Mouse (Mus musculus) Patski (cell line): ENCODE data around the gene Nppa. TPM values are rescaled to one million over a fixed set of nuclear protein-coding genes. Genes with fewer than 3 reads are reported as not detected.

ENCODE experiments used
- ATAC-seq: fragments of 100-300 bp; one replicate; pipeline ENCODE4 v1.8.0; 2021
- CTCF ChIA-PET: fragments of 350-600 bp; sonication (Branson Sonifier 250); formaldehyde crosslinking; loops from one replicate; lab custom pipeline; 2022; ENCODE audit warnings: inconsistent platforms; lab: Charles Lee
- POLR2A ChIA-PET: fragments of 350-600 bp; sonication (Branson Sonifier 250); formaldehyde crosslinking; loops from one replicate; lab custom pipeline; 2022; ENCODE audit warnings: antibody characterized with exemption, inconsistent platforms; lab: Charles Lee
- DNase-seq: peaks from one replicate; pipeline ENCODE4 v3.0.0-alpha.2; 2011; ENCODE audit warnings: low read depth, low spot score
- H3K27me3 ChIP-seq: fragments of 371-371 bp; one replicate; pipeline ENCODE4 v1.5.1; 2021
- CTCF ChIP-seq: fragments of 100-300 bp; IDR thresholded peaks from one replicate; pipeline ENCODE4 v1.5.1; 2021
- in situ Hi-C: fragments of 300-500 bp; cut with MboI; formaldehyde crosslinking; loops from 3 replicates; pipeline ENCODE4 v1.11.1; 2018; ENCODE audit warnings: low pct_unique_long_range_greater_than_20kb, mixed read lengths
- polyA plus RNA-seq: library from polyadenylated mRNA; unstranded; gene quantifications from one replicate; pipeline ENCODE4 v1.2.3, GENCODE M21; 2021

Gene Nppa
- 0.31 TPM for polyA plus RNA-seq

DNA sequence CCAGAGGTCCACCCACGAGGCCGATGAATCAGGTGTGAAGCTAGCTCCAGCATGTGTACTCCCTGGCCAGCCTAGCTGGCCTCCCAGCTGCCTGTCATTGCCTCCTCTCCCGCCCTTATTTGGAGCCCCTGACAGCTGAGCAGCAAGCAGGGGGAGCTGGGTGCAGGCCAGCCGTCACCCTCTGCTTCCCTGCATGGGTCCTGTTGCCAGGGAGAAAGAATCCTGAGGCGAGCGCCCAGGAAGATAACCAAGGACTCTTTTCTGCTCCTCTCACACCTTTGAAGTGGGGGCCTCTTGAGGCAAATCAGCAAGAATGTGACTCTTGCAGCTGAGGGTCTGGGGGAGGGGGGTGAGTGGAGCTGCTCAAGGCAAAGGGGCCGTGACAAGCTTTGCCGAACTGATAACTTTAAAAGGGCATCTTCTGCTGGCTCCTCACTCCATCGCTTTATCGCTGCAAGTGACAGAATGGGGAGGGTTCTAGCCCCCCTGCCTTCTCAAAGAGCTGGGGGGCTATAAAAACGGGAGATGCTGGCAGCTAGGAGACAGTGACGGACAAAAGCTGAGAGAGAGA is at the start of gene Nppa:
Nppa (plus strand) TSS at position 521 of the 571 bp plus-strand sequence.
- TF ChIP-seq CTCF: no peak
- ATAC-seq (peak; percentile 67), DNase-seq (no peak)
- H3K27me3 ChIP-seq: no peaks in the 10 kb centered on the region
- ChIA-PET POLR2A (no interaction called here), CTCF (interaction anchor here (0.7 kb wide), 1 partner anchor 8 kb away, joined by 3 read pairs; no protein-coding TSS in a partner anchor)
- in situ Hi-C loops: loop anchor here (5.0 kb wide), 1 partner anchor 38 kb away; no protein-coding TSS in a partner anchor

DNA sequence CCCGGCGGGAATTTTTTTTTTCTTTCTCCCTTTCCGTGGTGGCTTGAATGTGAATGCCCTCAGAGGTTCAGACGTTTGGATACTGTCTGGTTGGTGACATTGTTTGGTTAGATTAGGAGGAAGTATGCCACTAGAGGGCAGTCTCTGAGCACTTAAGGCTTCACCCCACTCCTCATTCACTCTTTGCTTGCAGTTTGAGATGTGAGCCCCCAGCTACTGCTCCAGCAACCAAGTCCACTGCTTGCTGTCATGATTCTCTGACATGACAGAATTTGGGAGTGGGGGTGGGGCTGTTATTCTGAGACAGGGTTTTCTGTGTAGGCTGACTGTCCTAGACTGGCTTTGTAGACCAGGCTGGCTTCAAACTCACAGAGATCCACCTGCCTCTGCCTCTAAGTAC is 46.9 kb upstream of the Nppa start:
- ATAC-seq (no peak), DNase-seq (no peak)
- POLR2A ChIA-PET: no interaction called here
- in situ Hi-C loops: loop anchor here (5.0 kb wide), 1 partner anchor 36 kb away; no protein-coding TSS in a partner anchor
- no peaks in the 10 kb centered on the region for H3K27me3 ChIP-seq
- TF ChIP-seq CTCF: peak; percentile 73
- CTCF ChIA-PET: interaction anchor here (0.9 to 1.3 kb wide), 2 partner anchors 17 to 62 kb away, joined by 3 to 4 read pairs; partner anchors contain the start of gene Plod1

DNA sequence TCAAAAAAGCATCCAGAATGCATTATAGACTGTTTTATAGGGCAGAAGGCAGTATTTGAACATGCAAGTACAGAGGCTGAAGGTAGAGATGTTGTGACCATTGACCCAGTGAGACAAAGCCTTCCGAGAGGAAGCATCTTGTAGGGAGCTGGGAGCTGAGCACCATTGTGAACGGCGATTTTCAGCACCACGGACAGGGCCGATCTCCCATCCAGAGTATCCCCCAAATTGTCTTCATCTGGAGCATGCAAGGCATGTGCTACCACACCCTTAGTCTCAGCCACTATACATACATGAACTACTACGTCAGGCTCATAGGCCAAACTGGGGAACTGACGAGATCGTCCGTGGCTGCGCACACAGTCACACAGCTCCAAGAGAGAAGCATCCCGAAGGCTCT is 43.4 kb upstream of the Nppa start:
- POLR2A ChIA-PET: no interaction called here
- DNase-seq (no peak), ATAC-seq (no peak)
- TF ChIP-seq CTCF: no peak
- H3K27me3 ChIP-seq: no peaks in the 10 kb centered on the region
- CTCF ChIA-PET: no interaction called here
- in situ Hi-C loops: no loop called here

DNA sequence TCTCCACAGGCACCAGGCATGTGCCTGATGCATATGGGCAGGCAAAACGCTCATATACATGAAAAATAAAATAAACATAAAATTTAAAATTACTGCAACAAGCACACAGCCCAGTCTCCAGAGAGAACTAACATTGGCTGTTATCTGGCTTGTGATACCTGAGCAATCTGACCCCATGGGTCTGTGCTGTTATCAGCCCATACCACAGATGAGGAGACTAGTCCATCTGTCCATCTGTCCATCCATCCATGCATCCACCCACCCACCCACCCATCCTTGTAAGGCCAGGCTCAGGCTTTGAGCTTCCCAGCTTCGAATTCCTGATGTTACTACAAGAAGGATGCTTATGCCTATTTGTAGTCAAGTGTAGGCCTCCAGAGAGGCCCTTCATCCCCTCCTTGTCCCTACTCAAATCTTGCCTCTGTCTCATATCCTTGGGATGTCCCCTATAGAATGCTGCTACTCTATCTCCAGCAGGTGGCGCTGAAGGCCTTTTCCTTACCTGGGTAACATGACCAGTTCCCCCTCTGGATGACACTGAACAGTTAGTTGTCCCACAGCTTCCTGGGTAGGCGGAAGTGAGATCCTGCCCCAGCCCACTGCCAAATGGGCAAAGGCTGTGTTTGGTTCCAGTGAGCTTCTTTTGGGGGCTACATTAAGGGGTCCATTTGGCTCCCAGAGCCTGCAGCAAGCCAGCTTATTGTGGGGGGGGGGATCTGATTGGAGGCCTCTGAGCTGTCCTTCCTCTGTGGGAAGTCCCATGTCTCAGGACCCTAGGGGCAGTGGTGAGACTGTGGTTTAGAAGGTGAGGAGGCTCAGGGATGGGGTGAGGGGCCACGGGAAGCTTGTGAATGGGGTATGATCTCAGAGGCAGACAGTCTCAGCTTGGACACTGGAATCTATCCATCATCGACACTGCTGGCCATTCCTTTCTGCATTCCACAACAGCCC is 40.4 kb upstream of the Nppa start:
- ATAC-seq (no peak), DNase-seq (no peak)
- in situ Hi-C loops: loop anchor here (5.0 kb wide), 2 partner anchors 42 to 122 kb away; partner anchors contain the start of gene Nppa
- POLR2A ChIA-PET: interaction anchor here (0.6 kb wide), 1 partner anchor 48 kb away, joined by 7 read pairs; no protein-coding TSS in a partner anchor
- peak; percentile 84 for TF ChIP-seq CTCF
- H3K27me3 ChIP-seq: no peaks in the 10 kb centered on the region
- CTCF ChIA-PET: interaction anchor here (0.7 to 2.5 kb wide), 14 partner anchors 9 to 107 kb away, joined by 3 to 10 read pairs (median 6); partner anchors contain the start of genes Clcn6 and Mthfr

DNA sequence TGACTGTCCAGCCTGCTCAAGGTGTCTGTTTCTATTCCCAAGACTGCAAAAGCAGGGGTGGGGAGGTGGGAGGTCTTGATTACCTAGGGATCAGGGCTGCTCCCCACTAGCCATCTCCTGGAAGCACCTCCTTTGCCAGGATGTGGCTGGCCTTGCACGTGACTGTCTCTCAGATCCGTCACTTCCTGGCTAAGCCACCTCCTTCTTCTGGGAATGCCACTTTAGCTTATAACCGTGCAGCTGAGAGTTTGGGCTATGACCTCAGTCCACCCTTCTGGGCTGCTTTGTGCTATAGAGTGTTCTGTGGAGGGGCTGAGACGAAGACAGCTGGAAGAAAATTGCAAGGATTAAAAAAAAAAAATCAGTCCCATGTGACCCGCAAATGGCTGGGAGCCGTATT is 37.7 kb upstream of the Nppa start:
- DNase-seq (no peak), ATAC-seq (no peak)
- POLR2A ChIA-PET: interaction anchor here (1.0 kb wide), 1 partner anchor 22 kb away, joined by 3 read pairs; the partner anchor contains the start of gene Nppb
- no peaks in the 10 kb centered on the region for H3K27me3 ChIP-seq
- in situ Hi-C loops: loop anchor here (5.0 kb wide), 2 partner anchors 40 to 120 kb away; partner anchors contain the start of gene Nppa
- TF ChIP-seq CTCF: no peak
- CTCF ChIA-PET: interaction anchor here (1.0 to 1.5 kb wide), 3 partner anchors 45 to 98 kb away, joined by 3 read pairs; no protein-coding TSS in a partner anchor

DNA sequence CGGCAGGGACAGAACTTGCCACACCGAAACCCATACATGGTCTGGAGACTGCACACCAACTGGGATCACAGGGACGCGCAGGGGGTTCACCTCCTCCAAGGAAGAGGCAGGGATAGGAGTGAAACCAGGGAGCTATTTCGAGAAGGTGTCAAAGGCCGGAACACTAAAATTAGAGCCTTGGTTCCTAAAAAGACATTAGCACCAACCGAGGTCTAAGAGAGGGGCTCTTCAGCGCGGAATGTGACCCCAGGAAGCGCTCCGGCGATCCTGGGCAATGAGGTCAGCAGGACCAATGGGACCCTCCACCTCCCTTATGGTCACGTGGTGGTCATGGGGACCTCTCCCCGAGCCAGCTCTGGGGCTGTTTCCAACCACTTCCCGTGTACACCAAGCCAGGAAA is 36.9 kb upstream of the Nppa start:
- DNase-seq: no peak
- ChIA-PET POLR2A (no interaction called here), CTCF (interaction anchor here (1.4 to 1.5 kb wide), 2 partner anchors 55 to 97 kb away, joined by 3 read pairs; no protein-coding TSS in a partner anchor)
- TF ChIP-seq CTCF: no peak
- in situ Hi-C loops: loop anchor here (5.0 kb wide), 2 partner anchors 39 to 119 kb away; partner anchors contain the start of gene Nppa
- no peaks in the 10 kb centered on the region for H3K27me3 ChIP-seq
- ATAC-seq: no peak

DNA sequence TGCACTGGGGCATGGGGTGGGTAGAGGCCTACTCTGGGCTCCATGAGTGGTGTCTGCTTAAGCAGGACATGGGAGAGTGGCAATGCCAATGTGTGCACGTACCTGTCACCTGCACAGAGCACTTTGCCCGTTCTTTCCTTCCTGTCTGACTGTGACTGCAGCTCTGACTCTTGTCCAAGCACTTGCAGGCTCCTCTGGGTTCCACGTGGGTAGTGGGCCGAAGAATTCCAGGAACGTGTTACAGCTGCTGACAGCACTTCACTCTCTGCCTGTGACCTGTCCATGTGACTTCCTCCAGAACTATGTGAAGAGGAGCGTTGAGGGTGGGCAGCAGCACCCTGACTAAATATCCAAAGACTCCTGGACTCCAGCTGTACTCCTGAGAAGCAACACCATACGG is 34.8 kb upstream of the Nppa start:
- ATAC-seq (peak; percentile 51), DNase-seq (peak; percentile 33)
- in situ Hi-C loops: no loop called here
- ChIA-PET POLR2A (no interaction called here), CTCF (interaction anchor here (1.1 to 1.2 kb wide), 2 partner anchors 9 to 56 kb away, joined by 3 read pairs; no protein-coding TSS in a partner anchor)
- no peaks in the 10 kb centered on the region for H3K27me3 ChIP-seq
- TF ChIP-seq CTCF: no peak

DNA sequence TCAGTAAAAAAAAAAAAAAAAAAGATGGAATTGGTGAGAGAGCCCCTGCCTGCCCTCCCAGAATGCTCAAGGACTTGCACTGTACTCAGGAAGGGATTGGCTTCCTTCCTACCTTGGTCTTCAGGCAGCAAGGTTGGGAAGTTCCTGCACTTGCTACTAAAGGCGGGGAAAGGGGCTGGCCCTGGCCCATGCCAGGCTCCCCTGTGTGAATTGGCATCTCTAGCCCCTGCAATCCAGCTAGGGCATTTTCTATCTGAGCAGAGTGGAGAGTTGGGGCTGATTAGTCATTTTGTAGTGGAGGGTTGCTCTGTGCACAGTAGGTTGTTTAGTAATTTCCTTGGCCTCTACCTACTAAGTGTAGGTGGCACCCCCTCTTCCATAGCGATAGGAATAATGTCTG is 31.7 kb upstream of the Nppa start:
- H3K27me3 ChIP-seq: no peaks in the 10 kb centered on the region
- ATAC-seq (no peak), DNase-seq (no peak)
- no peak for TF ChIP-seq CTCF
- in situ Hi-C loops: no loop called here
- ChIA-PET CTCF (interaction anchor here (1.4 kb wide), 1 partner anchor 8 kb away, joined by 4 read pairs; no protein-coding TSS in a partner anchor), POLR2A (interaction anchor here (0.6 kb wide), 1 partner anchor 35 kb away, joined by 4 read pairs; no protein-coding TSS in a partner anchor)

DNA sequence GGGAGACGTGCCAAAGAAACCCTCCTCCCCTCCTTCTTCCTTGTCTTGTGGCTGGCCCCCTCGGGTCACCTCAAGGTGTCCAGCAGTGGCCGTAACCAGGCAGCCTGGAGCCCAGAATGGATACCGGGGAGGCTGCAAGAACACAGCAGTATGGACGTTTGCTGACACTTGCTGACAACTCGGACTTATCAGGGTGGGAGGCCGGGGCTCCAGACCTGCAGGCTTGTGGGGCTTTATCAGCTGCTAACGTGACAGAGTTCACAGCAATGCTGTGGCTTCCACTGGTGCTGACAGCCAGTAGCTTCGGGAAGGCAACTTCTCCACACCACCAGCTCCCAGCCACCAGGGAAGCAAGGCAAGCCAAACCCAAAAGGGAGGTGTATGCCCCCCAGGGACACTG is 31.2 kb upstream of the Nppa start:
- H3K27me3 ChIP-seq: no peaks in the 10 kb centered on the region
- ATAC-seq: no peak
- no peak for TF ChIP-seq CTCF
- in situ Hi-C loops: no loop called here
- CTCF ChIA-PET: interaction anchor here (1.3 to 1.4 kb wide), 2 partner anchors 9 to 97 kb away, joined by 4 read pairs; no protein-coding TSS in a partner anchor
- no peak for DNase-seq
- POLR2A ChIA-PET: interaction anchor here (0.6 kb wide), 1 partner anchor 34 kb away, joined by 4 read pairs; no protein-coding TSS in a partner anchor

DNA sequence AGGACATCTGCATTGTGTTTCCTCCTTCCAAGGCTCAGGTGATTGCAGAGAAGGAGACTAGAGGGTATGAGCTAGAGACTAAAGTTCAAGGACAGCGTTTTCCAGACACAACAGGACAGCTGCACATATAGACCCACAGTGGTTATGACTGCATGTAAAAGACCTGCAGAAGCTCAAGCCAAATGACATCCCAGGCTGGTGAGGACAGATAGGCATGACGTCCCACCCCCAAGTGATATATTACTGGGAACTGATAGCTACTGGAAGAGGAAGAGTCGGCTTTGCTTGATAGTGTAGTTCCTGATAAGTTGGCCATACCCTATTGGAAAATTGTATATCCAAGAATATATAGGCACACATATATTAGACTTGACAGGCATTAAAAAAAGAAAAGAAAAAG is 24.3 kb upstream of the Nppa start:
- ChIA-PET POLR2A (no interaction called here), CTCF (interaction anchor here (0.9 to 1.5 kb wide), 3 partner anchors 8 to 15 kb away, joined by 3 to 4 read pairs (median 3); partner anchors contain the start of gene Nppb)
- in situ Hi-C loops: no loop called here
- H3K27me3 ChIP-seq: no peaks in the 10 kb centered on the region
- no peak for ATAC-seq
- no peak for TF ChIP-seq CTCF
- DNase-seq: no peak
